Mouse (Mus musculus) MEL (cell line): ENCODE measurements around the gene Nup214. TPM values are rescaled to one million over a fixed set of nuclear protein-coding genes. Genes with fewer than 3 reads are reported as not detected.

Experiments used
- DNase-seq: peaks from one replicate; pipeline ENCODE4 v3.0.0; 2011; ENCODE audit warnings: low read depth, low spot score
- H3K27ac ChIP-seq: 2 replicates; pipeline ENCODE4 v1.5.1; 2012; ENCODE audit warnings: low read depth, mild to moderate bottlenecking, control low read depth, low read length, moderate library complexity; ENCODE audit not compliant: control insufficient read depth
- H3K27me3 ChIP-seq, 2 experiments: fragments of 150-350 bp in 1 of 2; sonication (generic) in 1 of 2; 2 replicates each; pipeline ENCODE4 v1.6.1; 2012; ENCODE audit warnings: low read length in 2 of 2, mild to moderate bottlenecking in 2 of 2, improper control_type of control experiment in 1 of 2, moderate library complexity in 1 of 2; ENCODE audit not compliant: insufficient read depth in 2 of 2, control insufficient read depth in 1 of 2
- H3K36me3 ChIP-seq, 2 experiments: 2 replicates each; pipeline ENCODE4 v1.6.1; 2012 to 2014; ENCODE audit warnings: low read length in 2 of 2, improper control_type of control experiment in 1 of 2, inconsistent platforms in 1 of 2, mild to moderate bottlenecking in 1 of 2; ENCODE audit not compliant: insufficient read depth in 2 of 2, control insufficient read depth in 1 of 2
- H3K4me1 ChIP-seq, 2 experiments: fragments of 150-350 bp in 1 of 2; sonication (generic) in 1 of 2; 2 replicates each; pipeline ENCODE4 v1.6.1; 2012; ENCODE audit warnings: low read length in 2 of 2, improper control_type of control experiment in 1 of 2, mild to moderate bottlenecking in 1 of 2; ENCODE audit not compliant: insufficient read depth in 2 of 2, control insufficient read depth in 1 of 2
- H3K4me3 ChIP-seq, 2 experiments: fragments of 150-350 bp in 1 of 2; sonication (generic) in 1 of 2; 2 replicates each; pipeline ENCODE4 v1.5.1; 2012; ENCODE audit warnings: low read depth in 2 of 2, low read length in 2 of 2, mild to moderate bottlenecking in 2 of 2, moderate library complexity in 2 of 2, control low read depth in 1 of 2, improper control_type of control experiment in 1 of 2; ENCODE audit not compliant: control insufficient read depth in 1 of 2, insufficient read depth in 1 of 2
- H3K79me2 ChIP-seq: 2 replicates; pipeline ENCODE4 v1.6.1; 2012; ENCODE audit warnings: mild to moderate bottlenecking, low read length, moderate library complexity; ENCODE audit not compliant: control insufficient read depth, poor library complexity, insufficient read depth
- H3K9ac ChIP-seq: 2 replicates; pipeline ENCODE4 v1.6.1; 2012; ENCODE audit warnings: low read depth, mild to moderate bottlenecking, control low read depth, low read length, moderate library complexity; ENCODE audit not compliant: control insufficient read depth, poor library complexity, severe bottlenecking
- H3K9me3 ChIP-seq: fragments of 150-350 bp; sonication (generic); replicated peaks from 2 replicates; pipeline ENCODE4 v1.6.1; 2012; ENCODE audit warnings: mild to moderate bottlenecking, low read length, improper control_type of control experiment, moderate library complexity; ENCODE audit not compliant: insufficient read depth
- BHLHE40 ChIP-seq: IDR thresholded peaks from 2 replicates; pipeline ENCODE4 v1.6.1; 2012; ENCODE audit warnings: low read depth, mild to moderate bottlenecking, inconsistent platforms, low read length, improper control_type of control experiment, borderline replicate concordance
- CHD1 ChIP-seq: IDR thresholded peaks from 2 replicates; pipeline ENCODE4 v1.6.1; 2012; ENCODE audit warnings: low read depth, mild to moderate bottlenecking, inconsistent platforms, low read length, improper control_type of control experiment
- CHD2 ChIP-seq: IDR thresholded peaks from 2 replicates; pipeline ENCODE4 v1.6.1; 2011; ENCODE audit warnings: low read length, improper control_type of control experiment
- E2F4 ChIP-seq: IDR thresholded peaks from 2 replicates; pipeline ENCODE4 v1.6.1; 2011; ENCODE audit warnings: low read depth, low read length, improper control_type of control experiment, borderline replicate concordance
- ELF1 ChIP-seq: IDR thresholded peaks from 2 replicates; pipeline ENCODE4 v1.6.1; 2014; ENCODE audit warnings: low read depth, mild to moderate bottlenecking, inconsistent platforms, low read length, improper control_type of control experiment, moderate library complexity
- EP300 ChIP-seq, 2 experiments: IDR thresholded peaks; 2 replicates each; pipeline ENCODE4 v1.6.1; 2011; ENCODE audit warnings: improper control_type of control experiment in 2 of 2, low read length in 2 of 2, low read depth in 1 of 2, mild to moderate bottlenecking in 1 of 2
- ETS1 ChIP-seq: IDR thresholded peaks from 2 replicates; pipeline ENCODE4 v1.6.1; 2012; ENCODE audit warnings: low read depth, mild to moderate bottlenecking, inconsistent platforms, low read length, improper control_type of control experiment, moderate library complexity
- HCFC1 ChIP-seq: IDR thresholded peaks from 2 replicates; pipeline ENCODE4 v1.6.1; 2012; ENCODE audit warnings: low read depth, mild to moderate bottlenecking, inconsistent platforms, low read length, improper control_type of control experiment, moderate library complexity
- KAT2A ChIP-seq: conservative IDR thresholded peaks from 2 replicates; pipeline ENCODE4 v1.6.1; 2012; ENCODE audit warnings: low read depth, low read length, improper control_type of control experiment, inconsistent platforms
- MAFK ChIP-seq: IDR thresholded peaks from 2 replicates; pipeline ENCODE4 v1.6.1; 2011; ENCODE audit warnings: low read depth, mild to moderate bottlenecking, low read length, improper control_type of control experiment, borderline replicate concordance
- MEF2A ChIP-seq: IDR thresholded peaks from 2 replicates; pipeline ENCODE4 v1.6.1; 2014; ENCODE audit warnings: low read depth, mild to moderate bottlenecking, inconsistent platforms, low read length, improper control_type of control experiment; ENCODE audit not compliant: poor library complexity, insufficient replicate concordance, severe bottlenecking; ENCODE audit errors: extremely low read depth
- MXI1 ChIP-seq: IDR thresholded peaks from 2 replicates; pipeline ENCODE4 v1.6.1; 2011; ENCODE audit warnings: mild to moderate bottlenecking, low read depth, low read length, improper control_type of control experiment
- NELFE ChIP-seq: IDR thresholded peaks from 2 replicates; pipeline ENCODE4 v1.6.1; 2011; ENCODE audit warnings: low read depth, low read length, improper control_type of control experiment
- NRF1 ChIP-seq: IDR thresholded peaks from 2 replicates; pipeline ENCODE4 v1.6.1; 2014; ENCODE audit warnings: low read depth, mild to moderate bottlenecking, inconsistent platforms, low read length, improper control_type of control experiment, moderate library complexity; ENCODE audit not compliant: poor library complexity, insufficient read depth, severe bottlenecking
- POLR2AphosphoS2 ChIP-seq: IDR thresholded peaks from 2 replicates; pipeline ENCODE4 v1.6.1; 2011; ENCODE audit warnings: low read length, improper control_type of control experiment
- POLR2AphosphoS5 ChIP-seq: IDR thresholded peaks from 2 replicates; pipeline ENCODE4 v1.6.1; 2012; ENCODE audit warnings: low read depth, borderline replicate concordance, mild to moderate bottlenecking, inconsistent platforms, low read length, moderate library complexity, mixed read lengths
- RAD21 ChIP-seq: IDR thresholded peaks from 2 replicates; pipeline ENCODE4 v1.6.1; 2011; ENCODE audit warnings: mild to moderate bottlenecking, low read depth, low read length, improper control_type of control experiment
- RCOR1 ChIP-seq: IDR thresholded peaks from 2 replicates; pipeline ENCODE4 v1.6.1; 2012; ENCODE audit warnings: low read depth, mild to moderate bottlenecking, inconsistent platforms, low read length, improper control_type of control experiment
- SMC3 ChIP-seq: IDR thresholded peaks from 2 replicates; pipeline ENCODE4 v1.6.1; 2011; ENCODE audit warnings: low read depth, low read length, improper control_type of control experiment
- UBTF ChIP-seq: IDR thresholded peaks from 2 replicates; pipeline ENCODE4 v1.6.1; 2012; ENCODE audit warnings: low read depth, mild to moderate bottlenecking, inconsistent platforms, low read length, improper control_type of control experiment, moderate library complexity, borderline replicate concordance; ENCODE audit not compliant: insufficient read depth
- USF1 ChIP-seq: IDR thresholded peaks from 2 replicates; pipeline ENCODE4 v1.6.1; 2014; ENCODE audit warnings: low read depth, mild to moderate bottlenecking, inconsistent platforms, low read length, improper control_type of control experiment, moderate library complexity
- USF2 ChIP-seq, 2 experiments: IDR thresholded peaks; 2 replicates each; pipeline ENCODE4 v1.6.1; 2011 to 2012; ENCODE audit warnings: improper control_type of control experiment in 2 of 2, low read length in 2 of 2, borderline replicate concordance in 1 of 2, inconsistent platforms in 1 of 2, low read depth in 1 of 2, mild to moderate bottlenecking in 1 of 2; ENCODE audit not compliant: insufficient read depth in 1 of 2
- ZMIZ1 ChIP-seq: IDR thresholded peaks from 2 replicates; pipeline ENCODE4 v1.6.1; 2012; ENCODE audit warnings: low read depth, mild to moderate bottlenecking, inconsistent platforms, low read length, improper control_type of control experiment, moderate library complexity
- ZNF384 ChIP-seq: IDR thresholded peaks from 2 replicates; pipeline ENCODE4 v1.6.1; 2012; ENCODE audit warnings: low read depth, mild to moderate bottlenecking, inconsistent platforms, low read length, improper control_type of control experiment
- polyA plus RNA-seq, 2 experiments: library from polyadenylated mRNA; stranded (reverse) in 1 of 2; unstranded in 1 of 2; fragments of >175 nt in 1 of 2; fragments of >200 nt in 1 of 2; gene quantifications; 2 replicates each; pipeline versions ENCODE4 v1.2.1 to v1.2.4; 2012; ENCODE audit warnings: low replicate concordance in 2 of 2, low read depth in 1 of 2; ENCODE audit not compliant: insufficient read length in 2 of 2, insufficient read depth in 1 of 2, missing spikeins in 1 of 2
- total RNA-seq: library from RNA; depleted of rRNA; stranded (reverse); fragments of 300-350 nt; gene quantifications from 2 replicates; pipeline ENCODE4 v1.2.3, GENCODE M21; 2012

Gene Nup214
- total and polyA plus RNA-seq, 3 experiments = 71.4 to 163 (median 78.6) TPM

DNA sequence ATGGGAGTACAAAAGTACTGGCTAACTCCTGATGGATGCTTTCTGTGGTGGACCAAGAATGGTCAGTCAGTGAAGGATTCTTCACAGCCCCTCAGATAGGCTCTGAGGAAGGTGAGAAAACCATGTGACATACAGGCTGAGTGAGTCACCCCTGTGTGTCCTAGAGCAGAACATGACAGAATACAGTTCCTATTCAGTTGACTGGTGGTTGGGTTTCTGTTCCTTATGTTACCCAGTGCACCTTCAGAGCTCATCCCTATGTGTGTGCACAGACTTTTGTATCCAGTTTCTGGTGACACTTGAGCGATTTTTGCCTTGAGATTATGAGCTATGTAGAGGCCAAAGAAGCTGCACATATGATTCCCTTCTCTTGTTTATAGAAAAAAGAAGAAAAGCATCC, 13.5 kb downstream of the Nup214 start:
- Histone ChIP-seq H3K36me3 (peaks cover 0 to 44% of the 10 kb centered on the region in 2 experiments; a peak in 2 of 4 replicates), H3K9ac (no peak overlapping the region)
- DNase-seq = no peak
- TF ChIP-seq UBTF = no peak
- no peak for TF ChIP-seq CHD1
- TF ChIP-seq RAD21 = no peak
- no peak for TF ChIP-seq RCOR1
- no peak for TF ChIP-seq POLR2AphosphoS5
- TF ChIP-seq KAT2A = no peak
- no peak for TF ChIP-seq MAFK
- no peak for TF ChIP-seq BHLHE40
- TF ChIP-seq EP300 (IDR thresholded peaks at IDR 0.05; ENCODE audit: low read depth in 1 of 2, low read length in 2 of 2) = no peak
- TF ChIP-seq CHD2 = no peak
- no peak for TF ChIP-seq ZMIZ1
- TF ChIP-seq, all 39 proteins: peak for 0
- H3K4me1 ChIP-seq = no peaks in the 10 kb centered on the region
- H3K27ac ChIP-seq = no peak overlapping the region
- no peak overlapping the region for H3K4me3 ChIP-seq
- H3K9me3 ChIP-seq = no peaks in the 10 kb centered on the region
- H3K79me2 ChIP-seq = no peaks in the 10 kb centered on the region
- no peaks in the 10 kb centered on the region for H3K27me3 ChIP-seq

DNA sequence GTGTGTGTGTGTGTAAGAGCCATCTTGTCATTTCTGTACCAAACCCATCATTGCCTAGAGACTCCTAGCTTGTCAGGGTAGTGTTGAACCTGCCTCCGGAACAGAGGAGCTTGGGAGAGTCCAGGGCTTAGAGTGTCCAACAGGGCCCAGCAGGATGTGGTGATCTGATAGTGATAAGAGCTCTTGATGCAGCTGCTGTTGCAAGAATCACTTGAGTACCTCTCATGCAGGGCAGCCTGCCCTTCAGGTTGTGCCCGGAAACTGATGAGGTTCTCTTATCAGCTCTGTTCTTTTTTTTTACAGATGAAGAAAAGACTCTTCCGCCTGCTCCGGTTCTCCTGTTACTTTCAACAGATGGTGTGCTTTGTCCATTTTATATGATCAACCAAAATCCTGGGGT, 16.7 kb downstream of the Nup214 start:
- Histone ChIP-seq H3K4me1 (no peaks in the 10 kb centered on the region), H3K4me3 (no peak overlapping the region), H3K36me3 (peaks cover 0 to 37% of the 10 kb centered on the region in 2 experiments; a peak in 2 of 4 replicates), H3K9ac (no peak overlapping the region), H3K79me2 (no peaks in the 10 kb centered on the region), H3K27me3 (no peaks in the 10 kb centered on the region), H3K27ac (no peak overlapping the region), H3K9me3 (no peaks in the 10 kb centered on the region)
- no peak for DNase-seq
- TF ChIP-seq USF1 (no peak), POLR2AphosphoS2 (no peak), NRF1 (no peak), NELFE (no peak), EP300 (IDR thresholded peaks at IDR 0.05; ENCODE audit: low read depth in 1 of 2, low read length in 2 of 2) (no peak), HCFC1 (no peak), ETS1 (no peak), E2F4 (no peak), ZNF384 (no peak), MAFK (no peak), CHD1 (no peak), BHLHE40 (no peak), MEF2A (no peak), RAD21 (no peak), MXI1 (no peak), SMC3 (no peak), CHD2 (no peak), KAT2A (no peak), USF2 (IDR thresholded peaks at IDR 0.05; ENCODE audit: borderline replicate concordance in 1 of 2, insufficient read depth in 1 of 2, low read depth in 1 of 2, low read length in 2 of 2) (no peak), ELF1 (no peak)
